Mouse (Mus musculus) heart, postnatal 0 days (tissue): ENCODE results near the gene Zdhhc9.

Source experiments
- CTCF ChIP-seq: IDR thresholded peaks from 2 replicates; pipeline ENCODE4 v1.5.1; 2016; ENCODE audit warnings: antibody characterized with exemption, control low read depth, low read depth
- EP300 ChIP-seq: IDR thresholded peaks from 2 replicates; pipeline ENCODE4 v1.6.1; 2016; ENCODE audit warnings: antibody characterized with exemption, low read depth

GRCm38 (mm10) chrX:48138011-48138410, 70.7 kb downstream of the Zdhhc9 start:
- TF ChIP-seq CTCF = no peak
- TF ChIP-seq EP300 = no peak
